Mouse (Mus musculus): Measurements from ENCODE around the gene Ccdc83.
A peak's percentile ranks its signal among the peaks of the same experiment; 100 is the strongest.

Ccdc83 gene

DNA sequence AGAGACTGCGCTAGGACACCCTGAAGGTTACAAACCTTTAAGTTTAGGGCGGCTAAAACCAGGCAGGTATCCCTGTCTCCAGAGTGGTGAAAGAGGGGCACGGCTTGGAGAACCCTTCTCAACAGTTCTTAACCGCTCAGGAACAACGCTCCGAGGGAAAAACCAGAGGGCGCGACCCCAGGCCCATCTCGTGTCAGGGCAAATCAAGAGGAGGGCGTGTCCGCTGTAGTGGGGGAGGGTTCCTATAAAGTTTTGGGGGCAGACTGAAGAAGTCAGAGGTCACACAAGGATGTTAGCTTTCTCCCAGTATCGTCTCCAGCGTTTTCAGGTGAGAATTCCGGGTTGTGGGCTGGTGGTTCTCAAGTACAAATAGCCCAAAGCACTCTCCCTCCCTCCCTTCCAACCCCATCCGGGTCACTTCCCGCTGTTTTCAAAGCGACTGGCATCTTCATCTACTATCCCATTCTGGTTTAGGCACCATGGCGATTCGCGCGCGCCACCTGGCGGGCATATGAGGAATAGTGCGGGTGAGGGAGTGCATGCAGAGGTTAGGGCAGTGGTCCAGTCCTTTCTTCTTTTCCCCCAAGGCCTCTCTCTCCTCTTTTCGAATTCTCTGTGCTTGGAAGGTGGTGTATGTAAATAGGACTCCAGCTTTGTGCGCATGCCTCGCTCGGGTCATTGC is at the start of gene Ccdc83:
TSS of gene Ccdc83 (minus strand) at position 489 of the 682 bp plus-strand sequence.
- peak; percentile 64 for DNase-seq

DNA sequence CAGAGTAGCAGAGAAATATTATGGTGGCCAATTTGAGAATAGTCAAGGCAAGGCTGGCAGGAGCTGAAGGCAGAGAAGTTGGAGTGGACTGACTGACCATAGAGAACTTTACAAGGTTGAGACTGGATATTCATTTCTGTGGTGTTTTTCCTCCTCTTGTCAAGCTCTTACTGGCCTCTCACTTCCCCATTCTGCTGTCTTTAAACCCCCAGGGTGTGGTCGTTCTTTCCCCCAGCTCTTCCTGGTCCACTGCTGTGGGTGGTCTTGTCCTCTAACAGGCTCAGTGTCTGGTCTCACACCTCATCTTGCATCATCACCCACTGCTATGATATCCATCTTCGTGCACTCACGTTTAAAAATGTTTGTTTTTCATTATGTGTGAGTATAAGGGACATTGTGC is 47.8 kb upstream of the Ccdc83 start:
- no peak for DNase-seq

DNA sequence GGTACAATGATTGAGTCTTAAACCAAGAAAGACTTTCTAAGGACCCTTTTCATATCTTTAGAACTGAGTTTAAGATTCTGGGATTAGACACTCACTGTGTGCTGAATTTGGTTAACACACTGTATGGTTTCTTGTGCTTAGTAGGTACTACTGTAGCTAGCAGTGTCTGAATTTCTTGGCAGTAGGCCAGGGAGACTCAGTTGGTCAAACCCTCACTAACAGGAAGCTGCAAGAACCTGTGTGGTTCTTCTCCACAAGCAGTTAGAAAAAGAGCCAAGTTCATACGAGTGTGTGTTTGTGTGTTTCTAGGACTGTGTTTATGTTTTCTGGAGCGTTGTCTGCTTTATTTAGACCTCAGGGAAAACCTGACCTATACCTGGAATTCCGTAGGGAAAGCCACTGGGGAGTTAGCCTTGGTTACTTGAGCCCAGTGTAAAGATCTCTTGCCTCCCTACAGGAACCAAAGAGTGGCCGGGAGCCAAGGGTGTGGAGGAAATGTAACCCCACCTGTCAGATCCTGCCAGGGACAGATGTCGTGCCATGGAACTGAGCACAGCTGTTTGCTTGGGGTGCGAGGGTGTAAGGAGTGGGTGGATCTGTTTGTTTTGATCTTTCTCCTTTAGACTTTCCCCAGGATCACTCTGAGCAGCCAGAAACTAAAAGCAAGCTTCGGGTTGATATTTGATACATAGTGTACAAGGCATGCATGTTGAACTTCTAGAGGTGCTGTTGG is 46.7 kb upstream of the Ccdc83 start:
- DNase-seq, result no peak

DNA sequence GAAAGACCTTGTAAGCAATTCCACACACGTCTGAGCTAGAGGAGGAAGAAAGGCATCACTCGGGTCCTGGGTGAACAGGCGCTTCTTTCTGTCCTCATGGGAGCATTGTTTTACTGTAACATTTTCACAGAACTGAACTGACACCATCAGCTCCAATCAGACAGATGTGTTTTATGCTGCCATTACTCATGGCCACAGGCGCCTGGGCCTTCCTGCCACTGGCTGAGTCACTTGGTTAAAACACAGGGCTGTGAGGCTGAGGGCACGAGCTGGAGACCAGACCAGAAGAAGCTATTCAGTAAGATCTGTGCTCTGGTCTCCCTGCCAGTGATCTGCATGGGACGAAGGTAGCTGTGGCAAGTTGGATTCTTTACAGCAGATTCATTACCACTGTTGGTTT is 42.4 kb upstream of the Ccdc83 start:
- DNase-seq, result no peak

DNA sequence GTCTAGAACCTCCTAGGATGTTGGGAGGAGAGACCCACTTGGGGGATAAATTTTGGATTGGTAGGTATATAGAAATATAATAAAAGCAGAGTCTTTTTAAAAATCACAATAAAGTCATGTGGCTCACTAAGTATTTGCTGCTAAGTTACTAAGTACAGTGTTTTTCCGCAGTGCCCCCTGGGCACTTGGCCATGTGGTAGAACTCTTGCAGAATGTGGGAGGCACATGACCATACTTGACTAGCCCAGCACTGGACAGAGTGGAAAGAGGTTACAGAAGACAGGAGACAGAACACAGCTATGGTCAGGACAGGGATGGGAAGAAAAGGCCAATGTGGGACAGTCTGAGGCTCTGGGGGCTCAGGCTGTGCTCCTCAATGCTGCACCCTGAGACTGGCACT is 41.4 kb upstream of the Ccdc83 start:
- DNase-seq, result no peak

DNA sequence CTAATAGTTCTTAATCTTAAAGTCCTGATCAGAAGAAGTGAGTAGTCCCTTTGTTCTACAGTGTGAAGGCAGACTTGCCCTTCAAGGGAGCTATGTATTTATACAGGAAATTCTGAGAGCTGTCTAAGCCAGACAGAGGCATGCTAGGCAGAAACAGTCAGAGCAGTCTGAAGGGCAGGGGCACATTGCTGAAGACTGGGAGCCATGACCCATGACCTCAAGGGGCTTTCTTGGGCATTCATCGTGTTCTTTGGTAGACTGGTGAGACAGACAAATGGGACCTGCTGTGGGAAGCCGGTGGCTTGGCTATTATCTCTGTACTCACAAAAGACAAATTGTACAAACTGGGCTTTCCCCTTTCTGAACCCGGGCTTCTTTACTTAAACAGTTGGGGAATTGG is 40.5 kb upstream of the Ccdc83 start:
- no peak for DNase-seq

DNA sequence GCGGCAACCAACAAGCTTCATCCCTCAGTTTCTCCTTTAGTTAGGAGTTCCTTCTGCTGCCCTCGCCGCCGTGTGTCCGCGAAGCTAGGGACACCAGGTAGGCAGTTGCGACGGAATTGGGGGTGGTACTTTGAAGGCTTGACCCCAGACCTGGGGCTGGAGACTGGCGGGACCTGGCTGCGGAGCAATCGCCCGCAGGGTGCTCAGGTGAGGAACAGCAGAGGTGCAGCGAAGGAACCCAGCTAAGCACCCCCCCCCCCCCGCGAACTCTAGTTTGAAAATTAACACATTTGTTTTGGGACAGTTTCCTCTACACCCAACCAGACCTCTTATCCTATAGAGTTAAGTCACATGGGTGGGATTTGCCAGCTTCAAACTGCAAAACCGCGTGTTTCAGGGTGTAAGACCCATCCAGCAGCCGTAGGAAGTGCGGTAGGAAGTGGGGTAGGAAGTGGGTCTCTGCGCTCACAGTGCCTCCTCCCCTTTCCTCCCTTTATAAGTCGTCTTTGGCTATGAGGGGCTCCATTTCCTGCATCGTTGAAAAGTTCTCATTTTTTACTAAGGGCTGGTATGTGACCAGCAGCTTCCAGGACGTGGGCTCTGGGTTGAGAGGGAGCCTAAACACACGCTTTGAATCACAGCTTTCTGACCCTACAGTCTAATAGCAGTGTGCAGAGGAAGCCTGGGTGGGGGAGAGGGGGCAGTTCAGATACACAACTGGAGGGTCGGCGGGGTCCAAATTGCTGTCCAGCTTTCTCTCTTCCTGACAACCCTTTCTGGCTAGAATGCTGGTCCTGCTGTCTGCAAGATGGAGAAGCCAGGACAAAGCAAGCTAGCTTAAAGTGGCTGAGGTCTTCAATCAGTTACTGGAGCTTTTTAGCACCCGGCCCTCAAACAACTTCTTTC is 37.3 kb upstream of the Ccdc83 start:
- no peak for DNase-seq

DNA sequence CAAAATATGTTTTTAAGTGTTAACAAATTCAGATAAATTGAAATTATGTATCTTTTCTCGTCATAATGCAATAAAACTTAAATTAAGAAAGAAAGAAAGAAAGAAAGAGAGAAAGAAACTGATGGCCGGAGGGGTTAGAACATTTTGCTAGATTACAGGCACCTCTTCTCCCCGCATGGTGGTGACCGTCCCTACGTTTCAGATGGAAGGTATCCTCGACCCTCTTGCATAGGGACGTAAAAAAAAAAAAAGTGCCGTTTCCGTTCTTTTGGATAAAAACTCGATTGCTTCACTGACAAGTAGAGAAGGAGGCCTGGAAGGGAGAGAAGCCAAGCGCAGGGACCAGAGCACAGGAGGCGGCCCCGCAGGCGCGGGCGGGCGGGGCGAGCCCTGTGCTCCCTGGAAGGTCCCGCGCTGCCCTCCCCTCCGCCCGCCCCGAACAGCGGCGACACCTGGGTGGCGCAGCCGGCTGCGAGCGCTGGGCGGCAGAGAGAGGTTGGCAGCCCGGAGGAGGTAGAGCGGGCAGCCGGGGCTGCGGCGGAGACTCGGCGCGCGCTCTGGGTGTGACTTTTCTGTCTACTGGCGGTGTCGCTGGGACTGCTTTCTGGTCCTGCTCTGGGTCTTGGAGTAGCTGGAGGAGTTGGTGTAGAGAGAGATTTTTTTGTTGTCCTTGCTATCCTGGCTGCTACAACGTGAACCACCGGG is 36.5 kb upstream of the Ccdc83 start, which contains the start of gene Sytl2:
TSS of gene Sytl2 (plus strand) at position 311 of the 705 bp plus-strand sequence.
- peak; percentile 34 for DNase-seq

DNA sequence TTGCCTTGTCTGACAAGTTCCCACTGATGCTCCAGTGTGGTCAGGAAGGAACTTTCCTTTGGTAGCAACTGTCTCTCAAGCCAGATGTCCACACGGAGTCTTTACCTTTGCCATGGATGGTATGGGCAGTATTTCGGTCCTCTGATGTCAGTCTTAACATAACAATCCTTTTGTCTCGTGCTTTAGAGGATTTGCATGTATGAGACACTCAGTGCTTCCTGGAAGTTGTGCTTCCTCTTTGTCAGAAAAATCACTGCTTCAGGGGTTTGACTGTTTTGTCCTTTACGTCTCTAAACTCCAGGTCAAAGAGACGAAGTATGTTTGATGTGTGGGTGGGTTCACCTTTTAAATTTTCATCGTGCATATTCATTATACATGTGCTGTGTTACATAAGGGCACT is 26.3 kb upstream of the Ccdc83 start:
- DNase-seq, result no peak

DNA sequence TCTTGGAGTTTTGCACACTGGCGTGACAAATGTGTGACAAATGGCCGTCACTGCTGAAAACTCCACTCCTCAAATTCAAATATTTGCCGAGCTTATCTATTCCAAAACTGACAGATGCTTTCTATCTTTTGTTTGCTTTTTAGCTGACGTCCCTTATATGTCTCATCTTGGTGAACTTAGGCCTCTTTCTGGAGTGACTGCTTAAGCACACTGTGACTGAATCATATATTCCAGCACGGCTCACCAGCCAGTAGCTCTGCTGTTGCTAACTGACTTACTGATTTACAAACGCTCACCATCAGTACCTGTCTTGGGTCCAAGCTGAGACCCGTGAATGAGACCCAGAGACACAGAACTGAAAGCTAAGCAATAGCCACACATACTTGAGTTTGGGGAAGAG is 19.2 kb upstream of the Ccdc83 start:
- no peak for DNase-seq

DNA sequence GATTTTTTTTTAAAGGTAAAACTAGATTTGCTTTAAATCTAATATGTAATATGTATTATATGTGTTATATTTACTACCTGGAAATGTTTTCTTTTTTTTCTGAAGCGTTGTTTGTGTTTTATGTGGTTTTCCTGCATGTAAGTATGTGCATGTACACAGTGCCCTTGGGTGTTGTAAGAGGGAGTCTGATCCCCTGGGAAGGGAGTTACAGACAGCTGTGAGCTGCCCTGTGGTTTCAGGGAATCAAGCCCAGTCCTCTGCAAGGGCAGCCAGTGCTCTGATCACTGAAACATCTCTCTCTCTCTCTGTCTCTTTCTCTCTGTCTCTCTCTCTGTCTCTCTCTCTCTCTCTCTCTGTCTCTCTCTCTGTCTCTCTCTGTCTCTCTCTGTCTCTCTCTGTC is 17.2 kb upstream of the Ccdc83 start:
- no peak for DNase-seq

DNA sequence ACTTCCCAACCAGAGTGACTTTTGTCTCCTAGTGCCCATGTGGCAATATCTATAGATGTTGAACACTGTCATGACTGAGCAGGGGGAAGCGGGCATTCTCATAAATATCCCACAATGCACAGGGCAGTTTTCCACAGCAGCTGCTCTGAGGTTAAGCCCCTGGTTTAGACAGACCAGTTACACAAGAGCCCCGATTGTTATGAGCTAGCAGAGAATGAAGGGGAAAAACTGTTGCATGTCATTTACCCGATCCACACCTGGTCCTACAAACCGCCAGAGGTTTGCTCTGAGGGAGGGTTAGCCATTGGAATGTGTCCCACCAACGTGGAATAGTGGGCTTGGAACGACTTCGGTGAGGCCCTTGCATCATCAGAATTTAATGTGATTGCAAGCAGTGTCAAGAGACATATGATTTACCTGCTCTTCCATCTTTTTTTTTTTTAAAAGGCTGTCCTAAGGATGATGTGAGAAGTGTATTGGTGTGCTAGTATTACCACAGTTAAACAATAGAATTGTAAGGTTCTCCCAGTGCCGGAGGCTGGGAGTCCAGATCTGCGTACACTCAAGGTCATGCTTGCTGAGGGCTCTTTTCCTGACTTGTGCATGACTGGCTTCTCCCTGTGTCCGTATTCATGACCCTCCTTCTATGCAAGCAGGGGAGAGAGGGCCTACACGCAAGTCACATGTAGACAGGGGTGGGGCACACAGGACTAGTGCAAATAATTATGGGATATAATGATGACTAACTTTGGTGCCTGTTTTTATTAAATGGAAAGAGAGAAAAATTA is 16.4 kb upstream of the Ccdc83 start:
- no peak for DNase-seq

DNA sequence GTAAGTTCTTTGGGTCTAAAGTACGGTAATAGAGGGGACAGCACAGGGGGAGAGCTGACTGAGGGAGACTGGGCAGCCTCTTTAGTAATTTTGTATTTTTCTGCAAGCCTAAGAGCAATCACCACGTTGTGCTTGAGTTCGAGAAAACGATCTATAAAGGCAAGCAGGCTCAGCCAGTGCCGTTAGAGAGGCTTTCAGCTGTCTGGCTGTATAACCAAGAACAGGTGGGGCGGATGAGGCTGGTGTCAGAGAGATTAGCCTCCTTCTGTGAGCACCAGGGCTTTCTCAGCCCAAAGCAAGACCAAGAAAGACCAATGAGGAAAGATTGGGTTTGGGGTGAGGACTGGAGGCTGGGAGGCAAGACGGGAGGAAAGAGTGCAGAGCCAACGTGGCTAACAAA is 15.3 kb upstream of the Ccdc83 start:
- no peak for DNase-seq

DNA sequence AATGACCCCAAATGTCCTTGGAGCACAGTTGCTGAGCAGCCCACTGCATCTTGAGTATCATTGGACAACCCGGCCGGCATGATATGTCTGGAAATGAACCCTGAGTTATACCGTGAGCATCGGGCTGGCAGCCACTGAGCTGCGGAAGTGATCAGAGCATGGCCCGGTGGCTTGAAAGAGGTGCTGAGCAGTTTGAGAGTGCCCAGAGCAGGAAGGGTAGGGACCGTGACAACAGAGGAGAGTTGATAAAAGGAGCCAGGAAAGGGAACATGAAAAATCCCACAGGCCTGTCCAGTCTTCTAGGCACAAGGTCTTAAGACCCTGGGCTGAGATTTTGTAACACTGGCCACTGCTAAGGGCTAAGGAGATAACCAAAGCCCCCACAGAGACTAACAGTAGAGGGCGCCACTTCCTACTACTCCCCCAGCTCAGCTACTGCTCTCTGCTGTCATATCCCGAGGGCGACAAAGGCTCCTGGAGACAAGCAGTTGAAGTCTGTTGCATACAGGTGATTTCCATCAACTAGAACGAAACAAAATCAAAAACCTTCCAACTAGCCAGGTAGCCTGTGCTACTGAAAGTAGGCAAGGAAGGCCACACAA is 14.8 kb upstream of the Ccdc83 start:
- DNase-seq, result peak; percentile 16

DNA sequence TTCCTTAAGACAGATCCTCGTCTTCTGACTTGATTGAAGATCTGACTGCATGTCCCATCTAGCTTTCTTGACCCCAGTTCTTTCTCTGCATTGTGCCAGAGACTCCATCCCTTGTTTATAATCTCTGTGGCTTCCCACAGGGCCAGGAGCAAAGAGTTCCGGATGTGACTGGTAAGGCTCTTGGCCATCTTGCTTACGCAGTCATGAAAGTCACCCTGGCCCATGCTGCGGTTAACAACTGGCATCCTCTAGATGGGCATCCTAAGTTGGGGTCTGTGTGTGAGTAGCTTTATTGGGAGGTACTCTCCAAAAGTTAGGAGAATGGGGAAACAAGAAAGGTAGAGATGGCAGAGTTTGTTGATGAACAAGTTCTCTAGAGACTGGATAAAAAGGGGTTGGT is 13.6 kb upstream of the Ccdc83 start:
- no peak for DNase-seq

DNA sequence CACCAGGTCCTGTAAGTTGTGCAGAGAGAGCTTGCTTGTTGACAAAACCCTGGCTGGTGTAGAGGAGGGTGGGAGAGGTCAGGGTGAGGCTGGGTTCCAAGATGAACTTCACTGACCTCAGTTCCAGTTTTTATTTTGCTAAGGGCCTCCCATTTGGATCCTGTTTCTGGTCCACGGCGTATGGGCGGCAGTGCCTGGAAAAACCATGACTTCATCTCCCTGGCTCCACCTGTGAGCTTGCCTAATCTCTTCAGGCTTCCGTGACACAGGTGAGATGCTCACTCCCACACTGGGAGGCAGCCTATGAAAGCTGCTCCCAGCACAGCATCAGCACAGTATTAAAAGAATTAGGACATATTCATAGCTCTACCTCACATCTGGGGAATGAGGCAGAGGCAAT is 12.2 kb upstream of the Ccdc83 start:
- DNase-seq, result no peak

DNA sequence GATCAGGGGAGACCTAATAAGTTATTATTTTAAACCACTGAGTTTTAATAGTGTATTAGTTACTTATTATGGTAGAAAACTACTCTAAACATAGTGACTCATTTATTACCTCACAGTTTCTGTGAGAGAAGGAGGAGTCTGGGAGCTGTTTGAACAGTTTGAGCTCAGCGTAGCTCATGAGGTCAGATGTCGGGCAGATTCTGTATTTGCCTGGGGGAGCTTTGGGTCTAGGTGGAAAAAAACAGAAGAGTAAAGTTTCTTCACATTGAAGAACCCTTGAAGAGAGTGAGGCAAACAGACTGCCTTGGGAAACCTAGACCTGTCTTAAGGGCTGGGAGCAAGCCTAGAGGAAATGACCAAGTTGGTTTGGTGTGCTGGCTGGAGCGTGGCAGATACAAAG is 11.7 kb upstream of the Ccdc83 start:
- DNase-seq, result no peak

DNA sequence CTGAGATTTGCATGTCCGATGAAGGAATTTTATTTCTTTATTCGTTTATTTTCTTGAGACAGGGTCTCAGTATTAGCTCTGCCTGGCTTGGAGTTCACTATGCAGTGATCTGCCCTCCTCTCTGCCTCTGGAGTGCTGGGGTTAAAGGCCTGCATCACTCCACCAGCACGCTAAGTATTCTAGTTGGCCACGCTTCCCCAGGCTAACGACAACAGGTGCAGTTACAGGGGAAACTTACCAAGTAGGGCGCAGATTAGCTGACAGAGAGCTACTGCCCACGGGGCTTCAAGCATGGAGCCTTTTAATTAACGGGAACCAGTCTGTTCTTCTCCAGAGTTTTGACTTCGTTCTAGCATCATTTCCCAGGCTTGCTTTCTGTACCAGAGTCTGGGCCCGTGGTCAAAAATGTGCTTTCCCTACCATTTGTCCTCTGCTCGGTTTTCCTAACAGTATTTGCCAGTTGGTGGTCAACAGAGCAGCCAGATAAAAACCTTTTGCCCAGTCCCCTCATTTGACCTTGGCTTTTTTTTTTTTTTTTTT is 9.1 kb upstream of the Ccdc83 start:
- no peak for DNase-seq

DNA sequence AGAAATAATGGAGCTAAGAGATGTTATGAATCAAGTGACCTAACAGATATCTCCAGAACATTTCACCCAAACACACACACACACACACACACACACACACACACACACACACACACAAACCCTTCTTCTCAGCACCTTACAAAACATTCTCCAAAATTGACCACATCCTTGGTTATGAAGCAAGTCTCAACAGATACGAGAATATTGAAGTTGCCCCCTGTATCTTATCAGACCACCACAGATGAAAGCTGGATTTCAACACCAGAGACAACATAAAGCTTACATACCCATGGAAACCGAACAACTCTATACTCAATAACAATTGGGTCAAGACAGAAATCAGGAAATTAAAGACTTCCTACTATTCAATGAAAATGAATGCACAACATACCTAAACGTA is 4.6 kb upstream of the Ccdc83 start:
- DNase-seq, result no peak

DNA sequence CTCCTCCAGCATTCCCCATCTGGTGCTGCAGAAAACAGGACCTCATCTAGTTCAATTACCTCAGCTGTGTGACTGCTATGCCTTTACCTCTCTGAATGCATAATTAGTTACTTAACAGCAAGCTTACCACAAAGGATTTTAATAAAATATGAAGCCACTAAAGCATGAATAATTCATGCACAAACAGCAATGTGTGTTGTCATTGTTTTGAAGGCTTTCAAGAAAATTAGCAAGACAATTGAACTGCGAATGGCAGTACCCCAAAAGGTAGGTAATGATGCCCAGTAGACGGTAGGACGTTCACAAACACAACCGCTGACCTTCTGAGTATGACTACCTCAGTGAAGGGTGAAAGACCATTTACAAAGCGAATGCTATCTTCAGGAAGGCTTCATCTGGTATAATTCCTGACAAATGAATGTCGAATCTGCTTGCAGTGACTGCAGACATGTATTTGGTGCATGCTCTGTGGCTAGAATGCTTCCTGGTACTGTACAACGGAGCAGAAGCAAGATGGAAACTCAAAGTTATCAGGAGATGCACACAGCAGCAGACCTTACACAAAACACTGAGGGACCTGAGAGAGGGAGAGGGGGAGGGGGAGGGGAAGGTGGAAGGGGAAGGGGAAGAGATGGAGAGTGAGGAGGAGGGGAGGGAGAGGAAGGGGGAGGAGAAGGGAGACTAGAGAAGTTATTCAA is 3.5 kb downstream of the Ccdc83 start:
- DNase-seq, result no peak

DNA sequence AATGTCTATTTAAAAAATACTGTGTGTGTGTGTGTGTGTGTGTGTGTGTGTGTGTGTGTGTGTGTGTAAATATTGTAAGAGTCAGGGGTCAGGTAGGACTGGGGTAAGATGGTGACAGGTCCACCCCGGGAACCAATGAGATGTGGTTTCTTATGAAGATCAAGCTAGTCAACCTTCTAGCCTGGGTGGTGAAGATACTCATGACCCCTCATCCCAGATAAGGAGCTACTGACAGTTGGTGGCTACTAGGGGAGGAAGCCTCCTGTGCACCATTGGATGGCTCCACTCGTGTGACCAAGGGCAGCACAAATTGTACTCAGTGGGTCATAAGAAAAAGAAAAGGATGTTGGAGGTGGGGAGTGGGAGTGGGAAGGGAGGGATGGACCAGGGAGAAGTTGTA is 5.7 kb downstream of the Ccdc83 start:
- DNase-seq, result no peak
